Mouse (Mus musculus): ENCODE measurements around the gene Rora. TPM values are rescaled to one million over a fixed set of nuclear protein-coding genes. Genes with fewer than 3 reads are reported as not detected.

Gene Rora
- 10 to 100 TPM; 21.1 to 24.9 TPM for total RNA-seq (2021)

GRCm38 (mm10) chr9:68653211-68654038 is at the start of gene Rora:
TSS of gene Rora (plus strand) at chr9:68653786.
- intact Hi-C loops (cut with DNase I) = loop anchor here (5.0 to 10.0 kb wide), 3 partner anchors 639 to 669 kb away; no protein-coding TSS in a partner anchor
- peak; percentile 74 to 78 for DNase-seq

- DNase-seq = no peak
- intact Hi-C loops (cut with DNase I) = no loop called here
Measured at GRCm38 (mm10) chr9:68614006-68614405, 39.6 kb upstream of the Rora start.

GRCm38 (mm10) chr9:68617116-68617515 is 36.5 kb upstream of the Rora start:
- intact Hi-C loops (cut with DNase I) = no loop called here
- DNase-seq = no peak

GRCm38 (mm10) chr9:68620036-68620435 is 33.5 kb upstream of the Rora start:
- intact Hi-C loops (cut with DNase I) = no loop called here

GRCm38 (mm10) chr9:68620441-68620840 is 33.1 kb upstream of the Rora start:
- DNase-seq = no peak
- intact Hi-C loops (cut with DNase I) = no loop called here

More at GRCm38 (mm10) chr9:68620036-68620435, 33.5 kb upstream of the Rora start:
- DNase-seq = no peak

- no peak for DNase-seq
- intact Hi-C loops (cut with DNase I) = no loop called here
Measured at GRCm38 (mm10) chr9:68624981-68625380, 28.6 kb upstream of the Rora start.

- no peak for DNase-seq
- intact Hi-C loops (cut with DNase I) = no loop called here
Measured at GRCm38 (mm10) chr9:68637301-68637700, 16.3 kb upstream of the Rora start.

- no peak for DNase-seq
- intact Hi-C loops (cut with DNase I) = no loop called here
Measured at GRCm38 (mm10) chr9:68641123-68641522, 12.5 kb upstream of the Rora start.

- intact Hi-C loops (cut with DNase I) = no loop called here
- DNase-seq = no peak
Measured at GRCm38 (mm10) chr9:68648061-68648460, 5.5 kb upstream of the Rora start.

- no peak for DNase-seq
- intact Hi-C loops (cut with DNase I) = loop anchor here (5.0 to 10.0 kb wide), 3 partner anchors 639 to 668 kb away; no protein-coding TSS in a partner anchor
Measured at GRCm38 (mm10) chr9:68654039-68654332, 400 bp downstream of the Rora start.

- intact Hi-C loops (cut with DNase I) = loop anchor here (5.0 to 10.0 kb wide), 4 partner anchors 58 to 668 kb away; no protein-coding TSS in a partner anchor
- DNase-seq = peak; percentile 43 to 51
Measured at GRCm38 (mm10) chr9:68654333-68655017, 889 bp downstream of the Rora start.

GRCm38 (mm10) chr9:68655018-68656005 is 1.7 kb downstream of the Rora start:
- intact Hi-C loops (cut with DNase I) = loop anchor here (5.0 to 10.0 kb wide), 3 partner anchors 57 to 641 kb away; no protein-coding TSS in a partner anchor
- DNase-seq = peak; percentile 66 to 78

- DNase-seq = peak; percentile 13 to 19
- intact Hi-C loops (cut with DNase I) = loop anchor here (5.0 to 10.0 kb wide), 3 partner anchors 56 to 641 kb away; no protein-coding TSS in a partner anchor
Measured at GRCm38 (mm10) chr9:68656076-68656795, 2.6 kb downstream of the Rora start.

- DNase-seq = no peak
- intact Hi-C loops (cut with DNase I) = loop anchor here (5.0 to 10.0 kb wide), 3 partner anchors 56 to 642 kb away; no protein-coding TSS in a partner anchor
Measured at GRCm38 (mm10) chr9:68656796-68657130, 3.2 kb downstream of the Rora start.

GRCm38 (mm10) chr9:68670731-68671130 is 17.1 kb downstream of the Rora start:
- intact Hi-C loops (cut with DNase I) = no loop called here
- DNase-seq = no peak

- DNase-seq = no peak
- intact Hi-C loops (cut with DNase I) = no loop called here
Measured at GRCm38 (mm10) chr9:68672459-68672858, 18.9 kb downstream of the Rora start.

- no peak for DNase-seq
- intact Hi-C loops (cut with DNase I) = no loop called here
Measured at GRCm38 (mm10) chr9:68673221-68673620, 19.6 kb downstream of the Rora start.

- intact Hi-C loops (cut with DNase I) = no loop called here
- DNase-seq = peak; percentile 16 to 22
Measured at GRCm38 (mm10) chr9:68679871-68680374, 26.3 kb downstream of the Rora start.

GRCm38 (mm10) chr9:68683938-68684337 is 30.4 kb downstream of the Rora start:
- DNase-seq = no peak
- intact Hi-C loops (cut with DNase I) = no loop called here

GRCm38 (mm10) chr9:68685562-68685961 is 32.0 kb downstream of the Rora start:
- intact Hi-C loops (cut with DNase I) = loop anchor here (5.0 kb wide), 1 partner anchor 668 kb away; no protein-coding TSS in a partner anchor
- DNase-seq = no peak
